Mouse (Mus musculus): Measurements from ENCODE around the gene Gpa33. TPM values are rescaled to one million over a fixed set of nuclear protein-coding genes. Genes with fewer than 3 reads are reported as not detected.

The Gpa33 gene
- total and polyA plus RNA-seq, 3 experiments = 0.04 TPM; not detected in 2

- Histone ChIP-seq H3K36me3 (replicated peaks in 1 of 2; ENCODE audit: control insufficient read depth in 1 of 2, insufficient read depth in 1 of 2, low read length in 1 of 2) (no peaks in the 10 kb centered on the region), H3K4me1 (ENCODE audit: control insufficient read depth in 1 of 2, insufficient read depth in 2 of 2) (peaks cover 3 to 32% of the 10 kb centered on the region in 2 experiments; a peak in 3 of 4 replicates), H3K4me3 (replicated peaks in 1 of 3; ENCODE audit: low read depth in 2 of 3, low read length in 2 of 3, poor library complexity in 1 of 3) (no peak overlapping the region), H3K27ac (ENCODE audit: insufficient read depth, low read depth) (no peak overlapping the region), H3K79me2 (replicated peaks; ENCODE audit: control insufficient read depth, extremely low read depth, insufficient read depth, poor library complexity, severe bottlenecking) (no peaks in the 10 kb centered on the region), H3K27me3 (replicated peaks) (peaks cover under 1% of the 10 kb centered on the region), H3K9me3 (replicated peaks; ENCODE audit: low read length) (no peaks in the 10 kb centered on the region), H3K4me2 (ENCODE audit: insufficient read depth, low read depth, poor library complexity, severe bottlenecking) (peak overlapping the region; percentile 13), H3K9ac (ENCODE audit: insufficient read depth, low read depth) (no peak overlapping the region)
- TF ChIP-seq MEF2A (IDR thresholded peaks at IDR 0.05; ENCODE audit: borderline replicate concordance, low read depth, low read length) (peak; percentile 25; the same call in 1 of the 2 replicates), ZNF384 (IDR thresholded peaks at IDR 0.05; ENCODE audit: low read depth, low read length) (no peak)
- DNase-seq (ENCODE audit: extremely low read depth) = no peak
- dilution Hi-C loops (cut with MboI; ENCODE audit: extremely low pct_ligation_motif_present, extremely low pct_unique_long_range_greater_than_20kb, low sequenced_read_pairs) (no loop called here), in situ Hi-C loops (cut with MboI; ENCODE audit: low pct_ligation_motif_present, low pct_unique_long_range_greater_than_20kb, low sequenced_read_pairs) (no loop called here)
Observed at GRCm38 (mm10) chr1:166149441-166149840, 19.4 kb downstream of the Gpa33 start.

GRCm38 (mm10) chr1:166150035-166150434, 20.0 kb downstream of the Gpa33 start:
- in situ Hi-C loops (cut with MboI; ENCODE audit: low pct_ligation_motif_present, low pct_unique_long_range_greater_than_20kb, low sequenced_read_pairs) (loop anchor here (5.0 to 25.0 kb wide), 6 partner anchors 145 to 488 kb away; partner anchors contain the start of gene Pou2f1), dilution Hi-C loops (cut with MboI; ENCODE audit: extremely low pct_ligation_motif_present, extremely low pct_unique_long_range_greater_than_20kb, low sequenced_read_pairs) (no loop called here)
- Histone ChIP-seq H3K4me3 (replicated peaks in 1 of 3; ENCODE audit: low read depth in 2 of 3, low read length in 2 of 3, poor library complexity in 1 of 3) (no peak overlapping the region), H3K4me1 (ENCODE audit: control insufficient read depth in 1 of 2, insufficient read depth in 2 of 2) (peaks cover 3 to 35% of the 10 kb centered on the region in 2 experiments; a peak in 3 of 4 replicates), H3K9ac (ENCODE audit: insufficient read depth, low read depth) (no peak overlapping the region), H3K27ac (ENCODE audit: insufficient read depth, low read depth) (no peak overlapping the region), H3K9me3 (replicated peaks; ENCODE audit: low read length) (no peaks in the 10 kb centered on the region), H3K4me2 (ENCODE audit: insufficient read depth, low read depth, poor library complexity, severe bottlenecking) (0 out of 2 replicates have a peak overlapping the region, but pooled peaks have one; percentile 13), H3K36me3 (replicated peaks in 1 of 2; ENCODE audit: control insufficient read depth in 1 of 2, insufficient read depth in 1 of 2, low read length in 1 of 2) (no peaks in the 10 kb centered on the region), H3K79me2 (replicated peaks; ENCODE audit: control insufficient read depth, extremely low read depth, insufficient read depth, poor library complexity, severe bottlenecking) (no peaks in the 10 kb centered on the region), H3K27me3 (replicated peaks) (peaks cover 6% of the 10 kb centered on the region)
- TF ChIP-seq EP300 (IDR thresholded peaks at IDR 0.05; ENCODE audit: low read length) = no peak
- no peak for TF ChIP-seq USF2 (conservative IDR thresholded peaks at IDR 0.05; ENCODE audit: low read depth, low read length)
- no peak for TF ChIP-seq ELF1 (IDR thresholded peaks at IDR 0.05; ENCODE audit: low read depth, low read length)
- TF ChIP-seq USF1 (IDR thresholded peaks at IDR 0.05; ENCODE audit: low read depth, low read length) = no peak
- no peak for TF ChIP-seq IRF4 (IDR thresholded peaks at IDR 0.05; ENCODE audit: low read depth, low read length)
- TF ChIP-seq PAX5 (IDR thresholded peaks at IDR 0.05; ENCODE audit: low read length) = no peak
- no peak for TF ChIP-seq POLR2A (IDR thresholded peaks at IDR 0.05; ENCODE audit: low read depth, low read length)
- TF ChIP-seq JUN (IDR thresholded peaks at IDR 0.05; ENCODE audit: insufficient read depth, low read depth, low read length) = no peak
- no peak for TF ChIP-seq ZKSCAN1 (IDR thresholded peaks at IDR 0.05; ENCODE audit: borderline replicate concordance, low read depth, low read length)
- no peak for TF ChIP-seq MAFK (IDR thresholded peaks at IDR 0.05; ENCODE audit: insufficient replicate concordance, low read length)
- no peak for TF ChIP-seq CHD1 (IDR thresholded peaks at IDR 0.05; ENCODE audit: low read depth, low read length)
- no peak for DNase-seq (ENCODE audit: extremely low read depth)

- no peak for DNase-seq (ENCODE audit: extremely low read depth)
- TF ChIP-seq PAX5 (IDR thresholded peaks at IDR 0.05; ENCODE audit: low read length) = no peak
- TF ChIP-seq TBP (conservative IDR thresholded peaks at IDR 0.05; ENCODE audit: low read depth, low read length) = no peak
- no peak for TF ChIP-seq POLR2AphosphoS2 (IDR thresholded peaks at IDR 0.05; ENCODE audit: low read depth, low read length)
- TF ChIP-seq CTCF (conservative IDR thresholded peaks at IDR 0.05 in 1 of 2, IDR thresholded peaks at IDR 0.05 in 1 of 2; ENCODE audit: low read depth in 2 of 2, low read length in 2 of 2) = peak in 1 of 2 experiments; percentile 16; a peak in 1 of 4 replicates
- no peak overlapping the region for H3K4me3 ChIP-seq (replicated peaks in 1 of 3; ENCODE audit: low read depth in 2 of 3, low read length in 2 of 3, poor library complexity in 1 of 3)
- peaks cover 14% of the 10 kb centered on the region for H3K27me3 ChIP-seq (replicated peaks)
- H3K27ac ChIP-seq (ENCODE audit: insufficient read depth, low read depth) = no peak overlapping the region
- no peaks in the 10 kb centered on the region for H3K36me3 ChIP-seq (replicated peaks in 1 of 2; ENCODE audit: control insufficient read depth in 1 of 2, insufficient read depth in 1 of 2, low read length in 1 of 2)
- in situ Hi-C loops (cut with MboI; ENCODE audit: low pct_ligation_motif_present, low pct_unique_long_range_greater_than_20kb, low sequenced_read_pairs) = loop anchor here (5.0 to 25.0 kb wide), 6 partner anchors 147 to 489 kb away; partner anchors contain the start of gene Pou2f1
- dilution Hi-C loops (cut with MboI; ENCODE audit: extremely low pct_ligation_motif_present, extremely low pct_unique_long_range_greater_than_20kb, low sequenced_read_pairs) = no loop called here
- H3K9me3 ChIP-seq (replicated peaks; ENCODE audit: low read length) = no peaks in the 10 kb centered on the region
- H3K4me2 ChIP-seq (ENCODE audit: insufficient read depth, low read depth, poor library complexity, severe bottlenecking) = no peak overlapping the region
- no peak overlapping the region for H3K9ac ChIP-seq (ENCODE audit: insufficient read depth, low read depth)
- H3K4me1 ChIP-seq (ENCODE audit: control insufficient read depth in 1 of 2, insufficient read depth in 2 of 2) = peaks cover 3 to 31% of the 10 kb centered on the region in 2 experiments; a peak in 3 of 4 replicates
- no peaks in the 10 kb centered on the region for H3K79me2 ChIP-seq (replicated peaks; ENCODE audit: control insufficient read depth, extremely low read depth, insufficient read depth, poor library complexity, severe bottlenecking)
Observed at GRCm38 (mm10) chr1:166151341-166151740, 21.3 kb downstream of the Gpa33 start.

Data from CH12.LX (cell line).